In genomic region chr2:114427426-114428157, GRCm38 (mm10) we compare ENCODE assay signal across 9 mouse cellular contexts.
DNase-seq lines count a peak whose midpoint lies in the region; ATAC-seq and TF ChIP-seq lines count a peak whose summit lies in the region.
"Had no signal": no experiment of that assay in that cellular context is flagged by ENCODE, and none has a peak within 500 bp of the region (broad histone marks: within the 10 kb centered on the region; RNA-seq: fewer than 3 reads in every experiment).

No protein-coding gene starts in this region.

- no peak for ATAC-seq in forebrain, postnatal 0 days
- no peak for ATAC-seq in forebrain, embryonic 16.5 days

- 75% methylated on average over 10 of the region's 10 CpGs for WGBS in forebrain, postnatal 0 days
- 79% methylated on average over 10 of the region's 10 CpGs for WGBS in forebrain, embryonic 16.5 days
- WGBS in lung, adult 2 months: 64% methylated on average over 10 of the region's 10 CpGs
- WGBS in hindbrain, embryonic 10.5 days: 88% methylated on average over 10 of the region's 10 CpGs

- DNase-seq in forebrain, postnatal 0 days: peak; percentile 47
- peak; percentile 48 for DNase-seq in NIH3T3 (ENCODE audit: low read depth)
- DNase-seq in gastrocnemius, postnatal 14 days: peak; percentile 47
- DNase-seq in lung, adult 2 months: peak; percentile 4
- peak; percentile 31 for DNase-seq in urinary bladder, postnatal 10 days (ENCODE audit: low spot score)
- no peak for DNase-seq in embryo, embryonic 10 days (ENCODE audit: low spot score)
- DNase-seq in hindbrain, embryonic 10.5 days (ENCODE audit: low spot score): no peak
- DNase-seq: liver, embryonic 13.5 days had no signal

- no peaks in the 10 kb centered on the region for H3K36me3 ChIP-seq in forebrain, postnatal 0 days (ENCODE audit: insufficient read depth)
- no peaks in the 10 kb centered on the region for H3K36me3 ChIP-seq in forebrain, embryonic 16.5 days (ENCODE audit: control insufficient read depth, insufficient read depth)
- H3K36me3 ChIP-seq in hindbrain, embryonic 10.5 days: no peaks in the 10 kb centered on the region
- H3K36me3 ChIP-seq: liver, embryonic 13.5 days had no signal

- no peak for TF ChIP-seq POLR2A in lung, adult 2 months (IDR thresholded peaks at IDR 0.05; ENCODE audit: borderline replicate concordance, extremely low read depth, low read depth, low read length)

- intact Hi-C loops in gastrocnemius, postnatal 14 days (cut with DNase I; ENCODE audit: low total_unique reads): no loop called here

- TF ChIP-seq CTCF in forebrain, postnatal 0 days (IDR thresholded peaks at IDR 0.05; ENCODE audit: low read depth): no peak
- no peak for TF ChIP-seq CTCF in lung, adult 2 months (IDR thresholded peaks at IDR 0.05; ENCODE audit: insufficient read depth, low read length)

- H3K27me3 ChIP-seq in forebrain, postnatal 0 days (ENCODE audit: insufficient read depth, low read length): no peaks in the 10 kb centered on the region
- H3K27me3 ChIP-seq in forebrain, embryonic 16.5 days (replicated peaks; ENCODE audit: control insufficient read depth, insufficient read depth, low read length): no peaks in the 10 kb centered on the region
- no peaks in the 10 kb centered on the region for H3K27me3 ChIP-seq in hindbrain, embryonic 10.5 days (ENCODE audit: insufficient read depth, poor library complexity, severe bottlenecking)
- H3K27me3 ChIP-seq: liver, embryonic 13.5 days had no signal

- H3K4me3 ChIP-seq in forebrain, postnatal 0 days (ENCODE audit: low read depth, low read length): no peak overlapping the region
- H3K4me3 ChIP-seq in forebrain, embryonic 16.5 days (replicated peaks; ENCODE audit: low read length): no peak overlapping the region
- H3K4me3 ChIP-seq in lung, adult 2 months (replicated peaks; ENCODE audit: extremely low read depth, low read depth, low read length): no peak overlapping the region
- H3K4me3 ChIP-seq in hindbrain, embryonic 10.5 days: no peak overlapping the region
- H3K4me3 ChIP-seq: liver, embryonic 13.5 days had no signal

- H3K9ac ChIP-seq in forebrain, postnatal 0 days: no peak overlapping the region
- H3K9ac ChIP-seq in forebrain, embryonic 16.5 days (replicated peaks; ENCODE audit: low read depth, low read length): no peak overlapping the region
- H3K9ac ChIP-seq: liver, embryonic 13.5 days had no signal

- no peaks in the 10 kb centered on the region for H3K9me3 ChIP-seq in forebrain, postnatal 0 days (ENCODE audit: low read length)
- no peaks in the 10 kb centered on the region for H3K9me3 ChIP-seq in forebrain, embryonic 16.5 days (ENCODE audit: control insufficient read depth, low read length)
- no peaks in the 10 kb centered on the region for H3K9me3 ChIP-seq in hindbrain, embryonic 10.5 days

- H3K4me1 ChIP-seq in forebrain, postnatal 0 days (ENCODE audit: insufficient read depth): no peaks in the 10 kb centered on the region
- no peaks in the 10 kb centered on the region for H3K4me1 ChIP-seq in forebrain, embryonic 16.5 days (replicated peaks; ENCODE audit: control insufficient read depth, insufficient read depth, low read length)
- no peaks in the 10 kb centered on the region for H3K4me1 ChIP-seq in lung, adult 2 months (ENCODE audit: control insufficient read depth, insufficient read depth, low read length)
- H3K4me1 ChIP-seq in hindbrain, embryonic 10.5 days (replicated peaks): no peaks in the 10 kb centered on the region
- H3K4me1 ChIP-seq: liver, embryonic 13.5 days had no signal

- no peak overlapping the region for H3K4me2 ChIP-seq in forebrain, postnatal 0 days (ENCODE audit: low read depth)
- H3K4me2 ChIP-seq in forebrain, embryonic 16.5 days (ENCODE audit: low read length): no peak overlapping the region
- H3K4me2 ChIP-seq: liver, embryonic 13.5 days had no signal

- no peak overlapping the region for H3K27ac ChIP-seq in forebrain, postnatal 0 days (ENCODE audit: low read depth, low read length)
- H3K27ac ChIP-seq in forebrain, embryonic 16.5 days (ENCODE audit: low read length): no peak overlapping the region
- no peak overlapping the region for H3K27ac ChIP-seq in hindbrain, embryonic 10.5 days
- H3K27ac ChIP-seq: liver, embryonic 13.5 days had no signal

Comparison
In these comparisons a context has a peak if more than half of its experiments do, and no peak if none do; other contexts are left out.
1. DNase-seq: peak in forebrain, postnatal 0 days (single experiment), NIH3T3 (single experiment), gastrocnemius, postnatal 14 days (single experiment), lung, adult 2 months (single experiment) and urinary bladder, postnatal 10 days (single experiment); none in embryo, embryonic 10 days (single experiment) and hindbrain, embryonic 10.5 days (single experiment).